Mouse (Mus musculus): Measurements from ENCODE around the gene Llph. TPM values are rescaled to one million over a fixed set of nuclear protein-coding genes. Genes with fewer than 3 reads are reported as not detected.

The Llph gene
- polyA plus RNA-seq, 1 experiment = 40.0 TPM

DNA sequence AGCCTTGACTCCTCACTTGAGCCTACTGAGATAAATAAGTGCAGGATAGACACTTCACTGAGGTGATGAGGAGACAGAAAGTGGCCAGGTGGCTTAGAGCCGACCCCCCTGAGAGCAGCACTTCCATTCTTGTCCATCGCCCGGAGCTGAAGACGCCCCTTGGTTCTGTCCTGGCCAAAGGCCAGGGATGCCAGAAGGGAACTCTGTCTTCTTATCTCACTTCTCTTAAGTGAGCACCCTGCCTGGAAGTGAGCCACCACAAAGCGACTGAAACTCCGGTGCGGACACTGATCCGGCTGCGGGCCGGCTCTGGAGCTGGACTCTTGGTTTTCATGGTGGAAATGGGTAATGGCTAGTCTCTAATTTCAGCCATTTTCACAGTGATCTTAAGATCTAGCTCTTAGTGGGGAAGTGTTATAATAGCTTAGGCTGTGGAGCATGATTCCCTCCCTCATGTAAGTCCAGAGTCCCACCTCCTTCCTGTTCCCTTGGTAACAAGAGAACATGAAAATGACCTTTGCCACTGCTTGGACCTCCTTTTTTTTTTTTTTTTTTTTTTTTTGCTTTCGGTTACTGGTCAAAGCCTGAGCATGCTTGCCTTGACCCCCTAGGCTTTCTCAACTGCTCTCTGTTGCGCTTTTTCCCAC lies 52.7 kb downstream of the Llph start:
- Histone ChIP-seq H3K79me2 (ENCODE audit: control insufficient read depth, insufficient read depth) (no peaks in the 10 kb centered on the region), H3K27me3 (ENCODE audit: control insufficient read depth, insufficient read depth, insufficient read length) (peaks cover 3% of the 10 kb centered on the region), H3K4me3 (ENCODE audit: insufficient read depth, poor library complexity, severe bottlenecking) (no peak overlapping the region), H3K36me3 (ENCODE audit: control insufficient read depth, insufficient read depth) (no peaks in the 10 kb centered on the region), H3K79me3 (ENCODE audit: low read depth) (no peaks in the 10 kb centered on the region), H3ac (ENCODE audit: control insufficient read depth, insufficient read length, low read depth) (no peak overlapping the region)
- TF ChIP-seq MYOD1 (IDR thresholded peaks at IDR 0.05; ENCODE audit: control insufficient read depth, insufficient read length, low read depth) (no peak), MYOG (IDR thresholded peaks at IDR 0.05; ENCODE audit: control insufficient read depth, extremely low read depth, insufficient read length) (no peak), MAX (IDR thresholded peaks at IDR 0.05) (no peak), CEBPB (IDR thresholded peaks at IDR 0.05; ENCODE audit: low read depth) (no peak), CTCF (IDR thresholded peaks at IDR 0.05; ENCODE audit: control insufficient read depth, insufficient read depth, insufficient read length) (no peak), FOSL1 (IDR thresholded peaks at IDR 0.05; ENCODE audit: insufficient read depth, low read length, poor library complexity, severe bottlenecking) (no peak), USF1 (IDR thresholded peaks at IDR 0.05; ENCODE audit: low read depth) (no peak)

DNA sequence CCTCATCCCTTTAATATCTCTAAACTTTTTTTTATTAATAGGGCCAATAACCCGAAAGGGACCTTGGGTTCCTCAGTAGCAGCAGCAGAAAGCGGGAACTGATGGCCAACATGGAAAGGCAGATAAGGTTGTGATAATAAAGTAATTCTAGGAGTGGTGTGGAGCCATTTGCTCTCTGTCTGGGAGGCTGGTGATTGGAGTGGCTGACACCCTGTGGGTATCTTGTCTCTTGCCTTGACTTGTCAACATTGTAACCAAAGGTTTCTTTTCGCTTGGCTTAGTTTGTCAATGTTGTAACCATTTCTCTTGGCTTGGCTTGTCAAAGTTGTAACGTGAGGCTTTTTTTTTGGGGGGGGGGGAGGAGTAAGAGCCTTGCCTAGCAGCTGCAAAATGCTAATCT lies 53.5 kb downstream of the Llph start:
- Histone ChIP-seq H3K79me2 (ENCODE audit: control insufficient read depth, insufficient read depth) (no peaks in the 10 kb centered on the region), H3K4me3 (ENCODE audit: insufficient read depth, poor library complexity, severe bottlenecking) (no peak overlapping the region), H3K27me3 (ENCODE audit: control insufficient read depth, insufficient read depth, insufficient read length) (peaks cover 3% of the 10 kb centered on the region), H3K36me3 (ENCODE audit: control insufficient read depth, insufficient read depth) (no peaks in the 10 kb centered on the region), H3ac (ENCODE audit: control insufficient read depth, insufficient read length, low read depth) (no peak overlapping the region), H3K79me3 (ENCODE audit: low read depth) (no peaks in the 10 kb centered on the region)
- TF ChIP-seq FOSL1 (IDR thresholded peaks at IDR 0.05; ENCODE audit: insufficient read depth, low read length, poor library complexity, severe bottlenecking) = no peak
- TF ChIP-seq MAX (IDR thresholded peaks at IDR 0.05) = no peak
- no peak for TF ChIP-seq CTCF (IDR thresholded peaks at IDR 0.05; ENCODE audit: control insufficient read depth, insufficient read depth, insufficient read length)
- TF ChIP-seq MYOG (IDR thresholded peaks at IDR 0.05; ENCODE audit: control insufficient read depth, extremely low read depth, insufficient read length) = no peak
- TF ChIP-seq CEBPB (IDR thresholded peaks at IDR 0.05; ENCODE audit: low read depth) = no peak
- no peak for TF ChIP-seq USF1 (IDR thresholded peaks at IDR 0.05; ENCODE audit: low read depth)
- TF ChIP-seq MYOD1 (IDR thresholded peaks at IDR 0.05; ENCODE audit: control insufficient read depth, insufficient read length, low read depth) = no peak

DNA sequence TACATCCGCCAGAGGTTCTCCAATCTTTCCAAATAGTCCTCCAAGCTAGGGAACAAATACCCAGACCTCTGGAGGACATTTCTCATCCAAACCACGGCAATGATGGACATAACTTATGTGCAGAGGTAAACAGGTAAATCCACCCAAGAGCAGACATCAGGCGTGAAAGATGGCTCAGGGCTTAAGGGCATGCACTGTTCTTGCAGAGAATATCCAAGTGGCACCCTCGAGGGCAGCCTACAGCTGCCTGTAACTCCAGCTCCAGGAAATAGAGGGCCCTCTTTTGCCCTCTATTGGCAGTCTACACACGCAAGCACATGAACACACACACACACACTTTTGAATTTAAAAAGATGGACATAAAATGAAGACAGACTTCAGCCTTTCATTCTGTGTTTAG lies 54.8 kb downstream of the Llph start:
- Histone ChIP-seq H3K27me3 (ENCODE audit: control insufficient read depth, insufficient read depth, insufficient read length) (peaks cover 2% of the 10 kb centered on the region), H3K79me3 (ENCODE audit: low read depth) (no peaks in the 10 kb centered on the region), H3K4me3 (ENCODE audit: insufficient read depth, poor library complexity, severe bottlenecking) (no peak overlapping the region), H3K79me2 (ENCODE audit: control insufficient read depth, insufficient read depth) (no peaks in the 10 kb centered on the region), H3K36me3 (ENCODE audit: control insufficient read depth, insufficient read depth) (no peaks in the 10 kb centered on the region), H3ac (ENCODE audit: control insufficient read depth, insufficient read length, low read depth) (no peak overlapping the region)
- TF ChIP-seq MYOG (IDR thresholded peaks at IDR 0.05; ENCODE audit: control insufficient read depth, extremely low read depth, insufficient read length) (no peak), USF1 (IDR thresholded peaks at IDR 0.05; ENCODE audit: low read depth) (no peak), FOSL1 (IDR thresholded peaks at IDR 0.05; ENCODE audit: insufficient read depth, low read length, poor library complexity, severe bottlenecking) (no peak), MYOD1 (IDR thresholded peaks at IDR 0.05; ENCODE audit: control insufficient read depth, insufficient read length, low read depth) (no peak), CTCF (IDR thresholded peaks at IDR 0.05; ENCODE audit: control insufficient read depth, insufficient read depth, insufficient read length) (no peak), CEBPB (IDR thresholded peaks at IDR 0.05; ENCODE audit: low read depth) (no peak)

Other genes with a start within 250 kb of the Llph start
- gene Helb, start 114.1 kb upstream of the Llph start, polyA plus RNA-seq (2012; fragmentation: generic; extraction: Trizol) = 4.4 TPM
- 97.3 TPM for gene Tmbim4, start 25.5 kb upstream of the Llph start, polyA plus RNA-seq (2012; fragmentation: generic; extraction: Trizol)
- gene Irak3, start 24.9 kb upstream of the Llph start, polyA plus RNA-seq (2012; fragmentation: generic; extraction: Trizol) = 0.27 TPM
- 59.9 TPM for gene Hmga2, start 249.4 kb downstream of the Llph start, polyA plus RNA-seq (2012; fragmentation: generic; extraction: Trizol)